Mouse (Mus musculus): ENCODE results near the gene Bsn. TPM values are rescaled to one million over a fixed set of nuclear protein-coding genes. Genes with fewer than 3 reads are reported as not detected.

The Bsn gene
- total and polyA plus RNA-seq, 2 experiments: under 0.01 TPM

DNA sequence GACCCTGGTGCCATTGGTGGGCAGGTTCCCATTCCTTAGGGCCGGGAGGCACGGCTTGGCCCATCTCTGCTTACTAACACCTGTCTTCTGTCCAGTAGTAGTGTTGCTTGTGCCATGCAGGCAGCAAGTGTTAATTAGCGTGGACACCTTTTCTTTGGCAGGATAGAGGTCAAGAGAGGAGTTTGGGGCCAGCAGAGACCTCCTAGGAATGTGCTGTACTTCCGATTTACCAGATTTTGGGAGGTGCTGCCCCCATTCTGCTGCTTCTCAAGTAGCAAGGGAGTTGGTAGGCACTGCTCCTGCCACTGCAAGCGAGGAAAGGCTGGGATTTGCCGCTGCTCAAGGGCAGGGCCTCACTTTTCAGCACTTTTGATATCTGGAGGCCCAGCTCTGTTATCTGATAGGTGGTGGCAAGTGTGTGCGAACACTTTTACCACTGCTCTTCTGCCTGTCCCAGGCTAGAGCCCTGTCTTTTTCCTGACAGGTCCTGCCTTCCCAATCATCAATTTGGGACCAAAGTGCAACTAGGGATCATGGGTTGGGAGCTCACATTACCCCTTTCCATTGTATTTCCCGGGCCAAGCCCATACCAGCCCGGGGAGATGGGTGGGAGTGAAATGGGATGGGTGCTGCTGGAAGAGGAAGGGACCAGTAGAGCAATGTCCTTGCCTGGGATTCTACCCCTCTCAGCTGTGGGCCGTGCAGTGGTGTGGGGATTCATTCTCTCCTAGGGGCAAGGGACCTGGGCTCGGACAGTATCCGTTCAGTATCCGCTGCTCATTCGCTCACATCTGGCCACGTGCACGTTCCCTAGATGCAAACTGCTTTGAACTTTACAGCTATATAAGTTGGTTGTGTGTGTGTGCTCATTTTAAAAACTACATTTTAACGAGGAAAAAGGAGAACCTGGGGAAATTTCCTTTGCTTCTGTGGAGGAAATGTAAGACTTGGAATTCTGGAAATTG is 142.3 kb downstream of the Bsn start:
- peaks cover 17% of the 10 kb centered on the region for H3K4me1 ChIP-seq (ENCODE audit: control insufficient read depth, insufficient read depth, low read length)
- no peaks in the 10 kb centered on the region for H3K27me3 ChIP-seq (ENCODE audit: control insufficient read depth, insufficient read depth, low read length)
- H3K36me3 ChIP-seq (ENCODE audit: control insufficient read depth, insufficient read depth, low read length): peaks cover 4% of the 10 kb centered on the region; the same call in 1 of the 2 replicates
- H3K79me2 ChIP-seq (ENCODE audit: control insufficient read depth, insufficient read depth, low read length): peaks cover 4% of the 10 kb centered on the region; the same call in 1 of the 2 replicates
- H3K9ac ChIP-seq (ENCODE audit: low read depth, low read length): peak overlapping the region; percentile 62; the same call in 1 of the 2 replicates
- no peak for DNase-seq (ENCODE audit: extremely low read depth, low read depth, low spot score)
- peak overlapping the region; percentile 43 for H3K27ac ChIP-seq (replicated peaks; ENCODE audit: insufficient read depth, low read depth, low read length)
- TF ChIP-seq POLR2A (IDR thresholded peaks at IDR 0.05; ENCODE audit: extremely low read depth, insufficient read depth, low read length): no peak
- 44% methylated on average over 17 of the region's 17 CpGs for WGBS
- peak overlapping the region; percentile 71; the same call in 1 of the 2 replicates for H3K4me3 ChIP-seq (ENCODE audit: insufficient read depth, low read depth, low read length)

DNA sequence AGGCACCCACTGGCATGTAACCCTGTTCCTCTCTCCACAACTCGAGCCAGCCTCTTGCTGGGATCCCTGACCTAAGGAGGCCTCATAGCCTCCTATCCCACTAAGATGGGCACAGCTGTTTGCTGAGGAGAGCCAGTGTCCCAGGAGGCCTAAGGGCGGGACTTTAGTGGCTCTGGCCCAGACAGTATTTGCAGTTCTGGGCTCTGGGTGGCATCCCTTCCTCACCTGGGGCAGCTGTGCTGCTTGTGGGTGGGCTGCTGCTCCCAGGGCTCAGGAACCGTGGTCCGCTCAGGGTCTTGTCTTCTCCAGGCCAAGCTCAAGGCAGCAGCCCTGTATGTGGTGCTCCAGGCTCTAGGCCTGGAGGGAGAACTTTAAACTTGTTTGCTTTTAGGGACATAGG is 143.6 kb downstream of the Bsn start:
- no peaks in the 10 kb centered on the region for H3K27me3 ChIP-seq (ENCODE audit: control insufficient read depth, insufficient read depth, low read length)
- H3K4me1 ChIP-seq (ENCODE audit: control insufficient read depth, insufficient read depth, low read length): peaks cover 16% of the 10 kb centered on the region
- H3K27ac ChIP-seq (replicated peaks; ENCODE audit: insufficient read depth, low read depth, low read length): no peak overlapping the region
- no peak overlapping the region for H3K9ac ChIP-seq (ENCODE audit: low read depth, low read length)
- WGBS: 97% methylated on average over 4 of the region's 4 CpGs
- DNase-seq (ENCODE audit: extremely low read depth, low read depth, low spot score): no peak
- H3K4me3 ChIP-seq (ENCODE audit: insufficient read depth, low read depth, low read length): no peak overlapping the region
- no peak for TF ChIP-seq CTCF (IDR thresholded peaks at IDR 0.05; ENCODE audit: low read depth, low read length)
- TF ChIP-seq POLR2A (IDR thresholded peaks at IDR 0.05; ENCODE audit: extremely low read depth, insufficient read depth, low read length): no peak
- H3K79me2 ChIP-seq (ENCODE audit: control insufficient read depth, insufficient read depth, low read length): peaks cover 4% of the 10 kb centered on the region; the same call in 1 of the 2 replicates
- H3K36me3 ChIP-seq (ENCODE audit: control insufficient read depth, insufficient read depth, low read length): peaks cover 8% of the 10 kb centered on the region

Other genes with a start within 250 kb of the Bsn start
- gene Traip, start 240.2 kb downstream of the Bsn start, total RNA-seq (2014; rRNA removed): 0.18 and 0.40 TPM in 2 replicates
- 0.12 and 0.21 TPM in 2 replicates for gene Traip, start 240.2 kb downstream of the Bsn start, polyA plus RNA-seq (2012; rRNA removed)
- 16.4 and 22.0 TPM in 2 replicates for gene Uba7, start 214.9 kb downstream of the Bsn start, total RNA-seq (2014; rRNA removed)
- 19.3 and 30.6 TPM in 2 replicates for gene Uba7, start 214.9 kb downstream of the Bsn start, polyA plus RNA-seq (2012; rRNA removed)
- gene Gm20661, start 207.3 kb downstream of the Bsn start, total RNA-seq (2014; rRNA removed): not detected in 2 replicates
- 0.10 TPM in 1 of 2 replicates, not detected in the other for gene Gm20661, start 207.3 kb downstream of the Bsn start, polyA plus RNA-seq (2012; rRNA removed)
- gene Inka1, start 204.5 kb downstream of the Bsn start, total RNA-seq (2014; rRNA removed): 0.87 and 1.3 TPM in 2 replicates
- gene Inka1, start 204.5 kb downstream of the Bsn start, polyA plus RNA-seq (2012; rRNA removed): 1.1 and 1.7 TPM in 2 replicates
- not detected in 2 replicates for gene Cdhr4, start 197.9 kb downstream of the Bsn start, total RNA-seq (2014; rRNA removed)
- 0.19 and 0.44 TPM in 2 replicates for gene Cdhr4, start 197.9 kb downstream of the Bsn start, polyA plus RNA-seq (2012; rRNA removed)
- gene Gm20662, start 194.0 kb downstream of the Bsn start, total RNA-seq (2014; rRNA removed): 1.7 TPM in 1 of 2 replicates, not detected in the other
- gene Gm20662, start 194.0 kb downstream of the Bsn start, polyA plus RNA-seq (2012; rRNA removed): 0.44 and 0.76 TPM in 2 replicates
- gene Ip6k1, start 187.9 kb downstream of the Bsn start, total RNA-seq (2014; rRNA removed): 40.1 and 47.7 TPM in 2 replicates
- gene Ip6k1, start 187.9 kb downstream of the Bsn start, polyA plus RNA-seq (2012; rRNA removed): 45.7 and 46.3 TPM in 2 replicates
- gene Gmppb, start 141.1 kb downstream of the Bsn start, total RNA-seq (2014; rRNA removed): 14.0 and 54.7 TPM in 2 replicates
- 16.5 and 21.4 TPM in 2 replicates for gene Gmppb, start 141.1 kb downstream of the Bsn start, polyA plus RNA-seq (2012; rRNA removed)
- 0.37 and 0.47 TPM in 2 replicates for gene Amigo3, start 137.2 kb downstream of the Bsn start, total RNA-seq (2014; rRNA removed)
- 1.2 and 2.8 TPM in 2 replicates for gene Amigo3, start 137.2 kb downstream of the Bsn start, polyA plus RNA-seq (2012; rRNA removed)
- gene Mst1, start 109.9 kb downstream of the Bsn start, total RNA-seq (2014; rRNA removed): 143 and 177 TPM in 2 replicates
- gene Mst1, start 109.9 kb downstream of the Bsn start, polyA plus RNA-seq (2012; rRNA removed): 203 and 264 TPM in 2 replicates
- 19.6 and 29.6 TPM in 2 replicates for gene Rnf123, start 107.0 kb downstream of the Bsn start, total RNA-seq (2014; rRNA removed)
- 79.8 and 97.5 TPM in 2 replicates for gene Rnf123, start 107.0 kb downstream of the Bsn start, polyA plus RNA-seq (2012; rRNA removed)
- gene Apeh, start 95.8 kb downstream of the Bsn start, total RNA-seq (2014; rRNA removed): 53.3 and 54.3 TPM in 2 replicates
- gene Apeh, start 95.8 kb downstream of the Bsn start, polyA plus RNA-seq (2012; rRNA removed): 89.0 and 116 TPM in 2 replicates
- 20.7 and 28.8 TPM in 2 replicates for gene Dag1, start 73.6 kb upstream of the Bsn start, total RNA-seq (2014; rRNA removed)
- 24.9 and 29.9 TPM in 2 replicates for gene Dag1, start 73.6 kb upstream of the Bsn start, polyA plus RNA-seq (2012; rRNA removed)
- gene Nicn1, start 100.0 kb upstream of the Bsn start, total RNA-seq (2014; rRNA removed): 5.8 and 9.0 TPM in 2 replicates
- gene Nicn1, start 100.0 kb upstream of the Bsn start, polyA plus RNA-seq (2012; rRNA removed): 15.9 and 21.2 TPM in 2 replicates
- gene Amt, start 106.5 kb upstream of the Bsn start, total RNA-seq (2014; rRNA removed): 65.5 and 66.6 TPM in 2 replicates
- 45.8 and 54.5 TPM in 2 replicates for gene Amt, start 106.5 kb upstream of the Bsn start, polyA plus RNA-seq (2012; rRNA removed)
- 123 TPM in 2 replicates for gene Rhoa, start 115.7 kb upstream of the Bsn start, total RNA-seq (2014; rRNA removed)
- gene Rhoa, start 115.7 kb upstream of the Bsn start, polyA plus RNA-seq (2012; rRNA removed): 64.7 and 82.8 TPM in 2 replicates
- gene Tcta, start 115.8 kb upstream of the Bsn start, total RNA-seq (2014; rRNA removed): 17.7 and 17.9 TPM in 2 replicates
- 35.2 and 41.2 TPM in 2 replicates for gene Tcta, start 115.8 kb upstream of the Bsn start, polyA plus RNA-seq (2012; rRNA removed)
- 5,129 and 5,348 TPM in 2 replicates for gene Gpx1, start 148.5 kb upstream of the Bsn start, total RNA-seq (2014; rRNA removed)
- gene Gpx1, start 148.5 kb upstream of the Bsn start, polyA plus RNA-seq (2012; rRNA removed): 8,357 and 9,405 TPM in 2 replicates
- 62.0 and 63.8 TPM in 2 replicates for gene Usp4, start 157.5 kb upstream of the Bsn start, total RNA-seq (2014; rRNA removed)
- gene Usp4, start 157.5 kb upstream of the Bsn start, polyA plus RNA-seq (2012; rRNA removed): 63.3 and 65.2 TPM in 2 replicates
- not detected in 2 replicates for gene 1700102P08Rik, start 202.4 kb upstream of the Bsn start, total RNA-seq (2014; rRNA removed)
- gene 1700102P08Rik, start 202.4 kb upstream of the Bsn start, polyA plus RNA-seq (2012; rRNA removed): not detected in 2 replicates
- not detected in 2 replicates for gene Ccdc36, start 238.1 kb upstream of the Bsn start, total RNA-seq (2014; rRNA removed)
- gene Ccdc36, start 238.1 kb upstream of the Bsn start, polyA plus RNA-seq (2012; rRNA removed): not detected in 2 replicates
- not detected in 2 replicates for gene BC048562, start 246.1 kb upstream of the Bsn start, total RNA-seq (2014; rRNA removed)
- not detected in 2 replicates for gene BC048562, start 246.1 kb upstream of the Bsn start, polyA plus RNA-seq (2012; rRNA removed)